Mouse (Mus musculus) embryonic fibroblast, embryonic 13.5 days (primary cell): ENCODE measurements around the gene Soat2. TPM values are rescaled to one million over a fixed set of nuclear protein-coding genes. Genes with fewer than 3 reads are reported as not detected.
"Not testable (repeated sequence)": the region's sequence is repeated elsewhere in the genome, so short reads cannot be mapped to it uniquely, and the experiment has no call there.

ENCODE experiments used
- H3K27ac ChIP-seq: 2 replicates; pipeline ENCODE4 v1.5.1; 2012; ENCODE audit warnings: low read length, control low read depth, inconsistent platforms; ENCODE audit not compliant: insufficient read depth
- H3K4me1 ChIP-seq: 2 replicates; pipeline ENCODE4 v1.6.1; 2011; ENCODE audit warnings: low read length; ENCODE audit not compliant: control insufficient read depth, insufficient read depth
- H3K4me3 ChIP-seq: 2 replicates; pipeline ENCODE4 v1.5.1; 2011; ENCODE audit warnings: mild to moderate bottlenecking, control low read depth, low read length; ENCODE audit not compliant: insufficient read depth
- CTCF ChIP-seq: IDR thresholded peaks from 2 replicates; pipeline ENCODE4 v1.5.1; 2011; ENCODE audit warnings: mild to moderate bottlenecking, control low read depth, low read length, moderate library complexity, borderline replicate concordance; ENCODE audit not compliant: insufficient read depth
- POLR2A ChIP-seq: IDR thresholded peaks from 2 replicates; pipeline ENCODE4 v1.6.1; 2011; ENCODE audit warnings: low read depth, mild to moderate bottlenecking, control low read depth, low read length, moderate library complexity
- polyA plus RNA-seq: library from polyadenylated mRNA; stranded (reverse); fragments of >200 nt; gene quantifications from 2 replicates; pipeline ENCODE4 v1.2.4, GENCODE M21; 2011; ENCODE audit warnings: low read depth; ENCODE audit not compliant: missing spikeins, insufficient read length

Gene Soat2
- polyA plus RNA-seq, 1 experiment, result 2.6 TPM

DNA sequence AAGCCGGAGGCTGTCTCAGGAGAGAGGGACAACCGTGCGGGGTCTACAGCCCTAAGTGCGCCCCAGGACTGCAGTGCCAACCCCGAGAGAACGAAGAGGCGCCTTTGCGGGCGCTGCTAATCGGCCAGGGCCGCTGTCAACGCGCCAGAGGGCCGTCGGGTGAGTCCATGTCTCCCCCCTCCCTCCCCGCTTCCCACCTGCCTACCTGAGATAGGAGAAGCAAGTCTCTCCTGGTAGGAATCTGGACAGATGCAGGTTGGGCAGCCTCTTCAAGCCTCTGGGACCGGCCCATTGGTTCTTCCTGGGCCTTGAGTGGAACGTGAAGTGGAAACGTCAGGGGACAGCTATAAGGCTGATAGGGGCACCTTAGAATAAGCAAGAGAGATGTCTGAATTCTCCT, 5.6 kb upstream of the Soat2 start:
- Histone ChIP-seq H3K4me1 (peaks cover 23% of the 10 kb centered on the region), H3K4me3 (peak overlapping the region; percentile 42), H3K27ac (peak overlapping the region; percentile 60)
- TF ChIP-seq POLR2A, result no peak
- TF ChIP-seq CTCF, result no peak

DNA sequence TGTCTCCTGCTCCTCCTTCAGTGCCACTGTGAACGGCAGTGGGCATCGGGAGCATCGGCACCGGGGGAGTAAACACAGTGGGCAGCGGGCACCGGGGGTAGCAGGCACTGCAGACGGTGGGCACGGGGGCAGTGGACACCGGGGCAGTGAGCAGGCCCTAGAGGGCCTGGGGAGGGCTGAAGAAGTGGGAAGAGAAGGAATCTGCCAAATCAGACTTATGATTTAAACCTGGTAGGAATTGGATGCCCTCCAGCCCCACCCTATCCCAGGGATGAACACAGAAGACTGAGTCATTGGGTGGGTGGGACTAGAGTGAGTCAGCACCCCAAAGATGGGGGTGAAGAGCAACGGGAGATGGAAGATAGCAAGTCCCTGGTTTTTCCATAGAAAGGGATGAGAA, 5.0 kb upstream of the Soat2 start:
- Histone ChIP-seq H3K4me3 (0 out of 2 replicates have a peak overlapping the region, but pooled peaks have one; percentile 42), H3K27ac (peak overlapping the region; percentile 60), H3K4me1 (peaks cover 26% of the 10 kb centered on the region)
- no peak for TF ChIP-seq POLR2A
- TF ChIP-seq CTCF, result no peak

DNA sequence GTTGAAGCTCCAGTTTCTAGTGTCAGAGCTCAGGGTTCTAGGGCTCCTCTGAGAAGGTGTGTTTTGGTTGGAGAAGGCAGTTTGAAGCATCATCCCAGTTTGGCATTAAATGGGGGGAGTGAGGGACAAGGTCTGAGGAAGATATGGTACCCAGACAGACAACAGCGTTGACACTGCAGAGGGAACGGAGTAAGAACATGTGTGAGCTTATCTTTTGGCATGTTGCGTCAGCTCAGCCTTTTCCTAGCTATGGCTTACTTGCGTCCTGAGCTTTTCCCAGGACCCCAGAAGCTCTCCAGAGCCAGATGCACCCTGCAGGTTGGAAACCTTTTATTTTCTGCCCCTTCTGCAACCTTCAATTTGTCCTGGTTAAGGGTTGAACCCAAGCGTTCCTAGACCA, 4.2 kb upstream of the Soat2 start:
- H3K27ac ChIP-seq, result peak overlapping the region; percentile 29
- TF ChIP-seq POLR2A (no peak), CTCF (no peak)
- H3K4me3 ChIP-seq, result no peak overlapping the region
- peaks cover 32% of the 10 kb centered on the region for H3K4me1 ChIP-seq

DNA sequence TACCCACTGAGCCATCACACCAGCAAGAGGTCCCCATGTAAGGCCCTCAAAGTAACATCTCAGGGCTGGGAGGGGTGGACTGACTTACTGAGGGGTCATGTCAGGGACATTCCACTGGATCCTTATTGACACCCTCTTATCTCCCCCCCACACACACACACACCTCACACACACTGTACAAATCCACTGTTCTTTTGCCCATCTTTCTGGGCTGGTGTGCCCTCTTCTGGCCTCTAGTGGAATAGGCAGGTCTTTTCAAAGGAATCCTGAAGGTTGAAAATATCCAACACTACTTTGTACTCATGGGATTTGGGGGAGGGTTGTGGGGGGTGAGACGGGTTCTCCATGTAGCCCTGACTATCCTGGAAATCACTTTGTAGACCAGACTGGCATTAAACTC, 3.4 kb upstream of the Soat2 start:
- Histone ChIP-seq H3K27ac (no peak overlapping the region), H3K4me3 (no peak overlapping the region), H3K4me1 (peaks cover 33% of the 10 kb centered on the region)
- TF ChIP-seq POLR2A, result no peak
- peak; percentile 40; the same call in 1 of the 2 replicates for TF ChIP-seq CTCF

DNA sequence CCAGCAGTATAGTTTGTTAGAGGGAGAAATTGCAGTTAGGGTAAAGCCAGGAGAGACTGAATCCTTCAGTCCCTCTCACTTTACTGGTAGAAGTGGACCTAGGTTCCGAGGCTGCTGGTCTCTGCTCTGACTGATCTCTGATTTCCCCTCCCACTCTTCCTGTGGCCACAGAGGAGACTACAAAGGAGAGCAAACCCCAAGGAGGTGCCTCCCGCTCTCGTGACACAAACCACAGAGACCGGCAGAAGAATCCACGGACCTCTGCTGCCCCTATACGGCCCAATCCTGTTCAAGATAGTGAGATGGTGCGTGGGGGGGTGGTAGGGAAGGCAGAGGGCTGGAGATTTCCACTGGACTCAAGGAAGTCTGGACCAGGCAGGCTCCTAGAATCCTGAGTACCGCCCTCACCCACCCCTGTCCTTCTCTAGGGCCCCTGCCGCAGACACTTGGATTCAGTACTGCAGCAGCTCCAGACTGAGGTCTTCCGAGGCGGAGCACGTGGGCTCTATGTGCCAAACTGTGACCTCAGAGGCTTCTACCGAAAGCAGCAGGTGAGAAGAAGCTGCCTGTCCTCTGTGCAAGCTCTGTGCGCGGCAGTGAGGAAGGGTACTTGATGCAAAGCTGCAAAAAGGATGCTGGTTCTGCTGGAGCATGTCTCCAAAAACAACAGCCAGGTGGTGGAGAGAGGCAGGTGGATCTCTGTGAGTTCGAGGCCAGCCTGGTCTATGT, 2.5 kb upstream of the Soat2 start:
- Histone ChIP-seq H3K4me1 (peaks cover 29% of the 10 kb centered on the region), H3K4me3 (no peak overlapping the region), H3K27ac (peak overlapping the region; percentile 34; the same call in 1 of the 2 replicates)
- no peak for TF ChIP-seq CTCF
- TF ChIP-seq POLR2A, result no peak

DNA sequence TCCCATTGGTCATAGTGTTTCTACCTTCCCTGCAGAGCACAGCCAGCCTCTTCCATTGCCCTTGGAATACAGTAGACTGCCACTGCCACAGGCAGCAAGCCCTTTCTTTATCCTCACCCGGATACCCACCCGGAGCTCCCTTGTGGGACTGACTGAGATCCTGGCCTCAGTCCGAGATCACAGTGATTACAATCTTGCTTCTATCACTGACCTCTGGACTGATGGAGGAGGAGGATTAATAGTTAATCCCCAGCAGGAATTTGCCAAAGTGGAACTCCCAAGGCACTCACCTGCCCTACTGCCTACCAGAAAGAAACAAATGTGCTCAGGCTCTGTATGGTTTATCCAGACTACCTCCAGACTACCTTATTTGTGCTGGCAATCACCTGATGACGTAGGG, 765 bp upstream of the Soat2 start:
- TF ChIP-seq POLR2A (no peak), CTCF (no peak)
- no peak overlapping the region for H3K27ac ChIP-seq
- H3K4me1 ChIP-seq, result peaks cover 22% of the 10 kb centered on the region
- no peak overlapping the region for H3K4me3 ChIP-seq

DNA sequence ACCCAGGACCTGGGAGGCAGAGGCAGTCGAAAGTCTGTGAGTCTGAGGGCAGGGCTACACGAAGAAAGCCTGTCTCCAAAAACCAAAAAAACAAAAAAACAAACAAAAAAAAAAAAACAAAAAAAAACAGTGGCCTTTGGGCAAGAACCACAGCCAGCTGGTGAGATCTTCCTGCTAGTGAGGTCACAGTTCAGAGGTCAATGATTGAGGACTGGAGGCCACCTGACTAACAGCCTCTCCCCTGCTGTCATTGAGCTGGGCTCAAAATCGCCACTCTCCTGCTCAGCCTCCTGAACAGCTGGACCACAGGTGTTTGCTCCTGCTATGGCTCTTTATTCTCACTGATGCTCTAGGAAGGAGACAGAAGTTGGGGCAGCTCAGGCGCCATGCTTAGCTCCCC, 2.3 kb downstream of the Soat2 start:
- TF ChIP-seq POLR2A, result no peak
- TF ChIP-seq CTCF, result no peak
- H3K4me1 ChIP-seq, result peaks cover 10% of the 10 kb centered on the region
- H3K27ac ChIP-seq, result no peak overlapping the region
- H3K4me3 ChIP-seq, result no peak overlapping the region

DNA sequence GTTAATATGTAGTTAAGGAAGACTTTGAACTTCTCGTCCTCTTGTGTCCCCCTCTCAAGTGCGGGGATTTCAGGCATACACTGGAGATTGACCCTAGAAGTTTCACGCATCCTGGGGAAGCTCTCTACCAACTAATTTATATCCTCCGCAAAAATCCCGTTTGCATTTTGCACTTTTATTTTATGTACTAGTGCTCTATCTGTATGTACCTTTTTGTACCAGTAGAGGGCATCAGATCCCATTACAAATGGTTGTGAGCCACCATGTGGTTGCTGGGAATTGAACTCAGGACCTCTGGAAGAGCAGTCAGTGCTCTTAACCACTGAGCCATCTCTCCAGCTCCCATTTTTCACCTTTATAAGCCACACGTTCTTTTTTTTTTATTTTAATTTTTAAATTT, 4.7 kb downstream of the Soat2 start:
- H3K4me3 ChIP-seq, H3K4me1 ChIP-seq, H3K27ac ChIP-seq: not testable (repeated sequence)

DNA sequence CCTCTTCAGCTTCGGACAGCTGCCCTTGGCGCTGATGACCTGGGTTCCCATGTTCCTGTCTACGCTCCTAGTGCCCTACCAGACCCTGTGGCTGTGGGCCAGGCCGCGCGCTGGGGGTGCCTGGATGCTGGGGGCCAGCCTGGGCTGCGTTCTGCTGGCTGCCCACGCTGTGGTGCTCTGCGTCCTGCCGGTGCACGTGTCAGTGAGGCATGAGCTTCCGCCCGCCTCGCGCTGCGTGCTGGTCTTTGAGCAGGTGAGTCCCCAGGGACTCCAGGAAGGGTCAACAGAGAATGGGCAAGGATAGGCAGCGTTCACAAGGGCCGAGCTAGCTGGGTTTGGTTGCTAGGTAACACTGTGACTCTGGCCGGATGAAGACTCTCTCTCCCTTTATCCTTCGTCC, 6.5 kb downstream of the Soat2 start:
- no peak for TF ChIP-seq CTCF
- no peak overlapping the region for H3K4me3 ChIP-seq
- no peak overlapping the region for H3K27ac ChIP-seq
- H3K4me1 ChIP-seq, result no peaks in the 10 kb centered on the region

DNA sequence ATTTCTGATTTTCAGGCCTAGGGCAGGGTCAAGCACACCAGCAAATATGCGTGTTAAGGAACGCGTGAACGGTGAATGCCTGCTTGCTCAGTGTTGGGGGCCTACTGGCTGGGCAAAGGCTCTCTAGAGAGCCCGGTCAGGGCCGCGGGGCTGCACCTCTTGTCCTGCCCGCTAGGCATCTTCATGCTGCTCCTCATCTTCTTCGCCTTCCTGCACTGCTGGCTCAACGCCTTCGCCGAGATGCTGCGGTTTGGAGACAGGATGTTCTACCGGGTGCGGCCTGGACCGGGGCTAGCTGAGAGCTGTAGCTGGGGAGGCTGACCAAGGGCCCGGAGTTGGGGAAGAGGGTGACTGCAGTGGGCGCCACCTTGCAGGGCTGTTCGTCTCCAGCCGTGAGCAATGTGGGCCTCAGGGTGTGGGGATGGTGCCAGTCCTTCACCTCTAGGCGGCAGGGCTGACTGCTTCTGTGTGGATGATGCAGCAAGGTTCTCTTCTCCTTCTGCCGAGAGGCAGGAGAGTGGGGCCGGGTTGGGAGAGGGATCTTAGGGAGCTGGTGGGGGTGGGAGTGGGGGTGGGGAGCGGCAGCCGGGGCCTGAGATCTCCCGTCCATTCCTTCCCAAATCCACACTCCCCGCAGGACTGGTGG, 10.2 kb downstream of the Soat2 start:
- no peak for TF ChIP-seq CTCF
- TF ChIP-seq POLR2A, result no peak
- Histone ChIP-seq H3K4me3 (no peak overlapping the region), H3K4me1 (no peaks in the 10 kb centered on the region; the same call in 1 of the 2 replicates), H3K27ac (no peak overlapping the region)
